Mouse (Mus musculus) MEL (cell line): ENCODE measurements around the gene Naa40. TPM values are rescaled to one million over a fixed set of nuclear protein-coding genes. Genes with fewer than 3 reads are reported as not detected.

ENCODE experiments used
- DNase-seq: peaks from one replicate; pipeline ENCODE4 v3.0.0; 2011; ENCODE audit warnings: low read depth, low spot score
- H3K27ac ChIP-seq: 2 replicates; pipeline ENCODE4 v1.5.1; 2012; ENCODE audit warnings: low read depth, mild to moderate bottlenecking, control low read depth, low read length, moderate library complexity; ENCODE audit not compliant: control insufficient read depth
- H3K27me3 ChIP-seq, 2 experiments: fragments of 150-350 bp in 1 of 2; sonication (generic) in 1 of 2; 2 replicates each; pipeline ENCODE4 v1.6.1; 2012; ENCODE audit warnings: low read length in 2 of 2, mild to moderate bottlenecking in 2 of 2, improper control_type of control experiment in 1 of 2, moderate library complexity in 1 of 2; ENCODE audit not compliant: insufficient read depth in 2 of 2, control insufficient read depth in 1 of 2
- H3K36me3 ChIP-seq, 2 experiments: 2 replicates each; pipeline ENCODE4 v1.6.1; 2012 to 2014; ENCODE audit warnings: low read length in 2 of 2, improper control_type of control experiment in 1 of 2, inconsistent platforms in 1 of 2, mild to moderate bottlenecking in 1 of 2; ENCODE audit not compliant: insufficient read depth in 2 of 2, control insufficient read depth in 1 of 2
- H3K4me1 ChIP-seq, 2 experiments: fragments of 150-350 bp in 1 of 2; sonication (generic) in 1 of 2; 2 replicates each; pipeline ENCODE4 v1.6.1; 2012; ENCODE audit warnings: low read length in 2 of 2, improper control_type of control experiment in 1 of 2, mild to moderate bottlenecking in 1 of 2; ENCODE audit not compliant: insufficient read depth in 2 of 2, control insufficient read depth in 1 of 2
- H3K4me3 ChIP-seq, 2 experiments: fragments of 150-350 bp in 1 of 2; sonication (generic) in 1 of 2; 2 replicates each; pipeline ENCODE4 v1.5.1; 2012; ENCODE audit warnings: low read depth in 2 of 2, low read length in 2 of 2, mild to moderate bottlenecking in 2 of 2, moderate library complexity in 2 of 2, control low read depth in 1 of 2, improper control_type of control experiment in 1 of 2; ENCODE audit not compliant: control insufficient read depth in 1 of 2, insufficient read depth in 1 of 2
- H3K79me2 ChIP-seq: 2 replicates; pipeline ENCODE4 v1.6.1; 2012; ENCODE audit warnings: mild to moderate bottlenecking, low read length, moderate library complexity; ENCODE audit not compliant: control insufficient read depth, poor library complexity, insufficient read depth
- H3K9ac ChIP-seq: 2 replicates; pipeline ENCODE4 v1.6.1; 2012; ENCODE audit warnings: low read depth, mild to moderate bottlenecking, control low read depth, low read length, moderate library complexity; ENCODE audit not compliant: control insufficient read depth, poor library complexity, severe bottlenecking
- H3K9me3 ChIP-seq: fragments of 150-350 bp; sonication (generic); replicated peaks from 2 replicates; pipeline ENCODE4 v1.6.1; 2012; ENCODE audit warnings: mild to moderate bottlenecking, low read length, improper control_type of control experiment, moderate library complexity; ENCODE audit not compliant: insufficient read depth
- BHLHE40 ChIP-seq: IDR thresholded peaks from 2 replicates; pipeline ENCODE4 v1.6.1; 2012; ENCODE audit warnings: low read depth, mild to moderate bottlenecking, inconsistent platforms, low read length, improper control_type of control experiment, borderline replicate concordance
- CHD1 ChIP-seq: IDR thresholded peaks from 2 replicates; pipeline ENCODE4 v1.6.1; 2012; ENCODE audit warnings: low read depth, mild to moderate bottlenecking, inconsistent platforms, low read length, improper control_type of control experiment
- ELF1 ChIP-seq: IDR thresholded peaks from 2 replicates; pipeline ENCODE4 v1.6.1; 2014; ENCODE audit warnings: low read depth, mild to moderate bottlenecking, inconsistent platforms, low read length, improper control_type of control experiment, moderate library complexity
- HCFC1 ChIP-seq: IDR thresholded peaks from 2 replicates; pipeline ENCODE4 v1.6.1; 2012; ENCODE audit warnings: low read depth, mild to moderate bottlenecking, inconsistent platforms, low read length, improper control_type of control experiment, moderate library complexity
- JUND ChIP-seq: IDR thresholded peaks from 2 replicates; pipeline ENCODE4 v1.6.1; 2011; ENCODE audit warnings: low read depth, mild to moderate bottlenecking, improper control_type of control experiment, low read length
- KAT2A ChIP-seq: conservative IDR thresholded peaks from 2 replicates; pipeline ENCODE4 v1.6.1; 2012; ENCODE audit warnings: low read depth, low read length, improper control_type of control experiment, inconsistent platforms
- MAX ChIP-seq: IDR thresholded peaks from 2 replicates; pipeline ENCODE4 v1.6.1; 2011; ENCODE audit warnings: low read length, improper control_type of control experiment
- MYC ChIP-seq: IDR thresholded peaks from 2 replicates; pipeline ENCODE4 v1.6.1; 2011; ENCODE audit warnings: low read depth, mild to moderate bottlenecking, low read length, improper control_type of control experiment, moderate library complexity
- NELFE ChIP-seq: IDR thresholded peaks from 2 replicates; pipeline ENCODE4 v1.6.1; 2011; ENCODE audit warnings: low read depth, low read length, improper control_type of control experiment
- POLR2AphosphoS2 ChIP-seq: IDR thresholded peaks from 2 replicates; pipeline ENCODE4 v1.6.1; 2011; ENCODE audit warnings: low read length, improper control_type of control experiment
- RAD21 ChIP-seq: IDR thresholded peaks from 2 replicates; pipeline ENCODE4 v1.6.1; 2011; ENCODE audit warnings: mild to moderate bottlenecking, low read depth, low read length, improper control_type of control experiment
- RCOR1 ChIP-seq: IDR thresholded peaks from 2 replicates; pipeline ENCODE4 v1.6.1; 2012; ENCODE audit warnings: low read depth, mild to moderate bottlenecking, inconsistent platforms, low read length, improper control_type of control experiment
- TAL1 ChIP-seq: IDR thresholded peaks from 2 replicates; pipeline ENCODE4 v1.6.1; 2012; ENCODE audit warnings: mild to moderate bottlenecking, inconsistent platforms, low read length, moderate library complexity, mixed read lengths
- TBP ChIP-seq: IDR thresholded peaks from 2 replicates; pipeline ENCODE4 v1.8.0; 2011; ENCODE audit warnings: low read depth, low read length, improper control_type of control experiment
- USF1 ChIP-seq: IDR thresholded peaks from 2 replicates; pipeline ENCODE4 v1.6.1; 2014; ENCODE audit warnings: low read depth, mild to moderate bottlenecking, inconsistent platforms, low read length, improper control_type of control experiment, moderate library complexity
- USF2 ChIP-seq, 2 experiments: IDR thresholded peaks; 2 replicates each; pipeline ENCODE4 v1.6.1; 2011 to 2012; ENCODE audit warnings: improper control_type of control experiment in 2 of 2, low read length in 2 of 2, borderline replicate concordance in 1 of 2, inconsistent platforms in 1 of 2, low read depth in 1 of 2, mild to moderate bottlenecking in 1 of 2; ENCODE audit not compliant: insufficient read depth in 1 of 2
- ZMIZ1 ChIP-seq: IDR thresholded peaks from 2 replicates; pipeline ENCODE4 v1.6.1; 2012; ENCODE audit warnings: low read depth, mild to moderate bottlenecking, inconsistent platforms, low read length, improper control_type of control experiment, moderate library complexity
- ZNF384 ChIP-seq: IDR thresholded peaks from 2 replicates; pipeline ENCODE4 v1.6.1; 2012; ENCODE audit warnings: low read depth, mild to moderate bottlenecking, inconsistent platforms, low read length, improper control_type of control experiment
- polyA plus RNA-seq, 2 experiments: library from polyadenylated mRNA; stranded (reverse) in 1 of 2; unstranded in 1 of 2; fragments of >175 nt in 1 of 2; fragments of >200 nt in 1 of 2; gene quantifications; 2 replicates each; pipeline versions ENCODE4 v1.2.1 to v1.2.4; 2012; ENCODE audit warnings: low replicate concordance in 2 of 2, low read depth in 1 of 2; ENCODE audit not compliant: insufficient read length in 2 of 2, insufficient read depth in 1 of 2, missing spikeins in 1 of 2
- total RNA-seq: library from RNA; depleted of rRNA; stranded (reverse); fragments of 300-350 nt; gene quantifications from 2 replicates; pipeline ENCODE4 v1.2.3, GENCODE M21; 2012

The Naa40 gene
- total and polyA plus RNA-seq, 3 experiments, result 46.8 to 75.7 TPM; not detected in 1

DNA sequence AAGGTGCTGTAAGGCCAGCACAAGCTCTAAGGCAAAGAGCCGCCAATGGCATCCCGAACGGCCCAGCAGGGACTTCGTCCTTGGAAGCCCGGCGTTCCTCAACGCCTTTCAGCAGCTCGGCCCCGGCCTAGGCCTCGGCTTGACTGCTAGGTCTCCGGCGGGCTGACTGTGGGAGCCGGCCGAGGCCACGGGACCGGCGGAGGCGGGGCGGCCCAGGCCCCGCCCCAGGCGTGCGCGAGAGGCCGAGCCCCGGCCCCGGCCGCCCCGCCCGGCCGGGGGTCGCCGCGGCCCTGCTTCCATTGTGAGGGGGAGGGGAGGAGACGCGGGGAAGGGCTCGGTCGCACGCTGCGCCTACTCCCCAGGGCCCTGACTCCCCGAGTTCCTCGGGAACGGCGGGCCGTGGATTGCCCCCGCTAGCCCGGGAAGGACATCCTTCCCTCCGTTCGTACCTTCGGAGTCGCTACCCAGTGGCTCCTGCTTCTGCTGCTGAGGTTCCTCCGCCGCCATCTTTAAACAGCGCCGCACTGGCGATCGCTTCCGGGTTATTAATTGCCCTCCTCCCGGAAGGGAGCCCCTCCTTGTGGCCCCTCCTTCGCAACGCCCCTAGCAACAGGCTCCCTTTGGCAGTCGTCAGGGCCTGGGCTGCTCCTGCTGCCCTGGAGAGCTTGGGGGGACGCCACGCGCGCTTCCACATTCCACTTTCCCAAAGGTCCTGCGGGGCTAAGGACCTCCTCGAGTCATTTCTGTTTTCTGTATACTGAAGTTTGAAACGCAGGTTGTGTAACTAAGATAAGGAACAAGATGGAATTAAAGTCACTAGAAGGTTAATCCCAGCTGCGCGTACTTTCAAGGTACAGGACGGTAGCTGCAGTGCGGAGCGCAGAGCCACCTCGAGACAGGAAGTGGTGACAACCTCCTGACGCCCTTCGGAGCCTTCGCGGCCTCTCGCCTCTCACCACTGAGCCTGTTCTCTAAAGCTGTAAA, 34.9 kb downstream of the Naa40 start, which contains the start of gene Otub1 (continued):
- TF ChIP-seq TBP (peak; percentile 83; the same call in 1 of the 2 replicates), BHLHE40 (no peak), MYC (peak; percentile 78), CHD1 (0 out of 2 replicates have a peak, but pooled peaks have one; percentile 88), JUND (no peak), ZNF384 (no peak), HCFC1 (peak; percentile 89), ELF1 (peak; percentile 96), USF2 (IDR thresholded peaks at IDR 0.05; ENCODE audit: borderline replicate concordance in 1 of 2, insufficient read depth in 1 of 2, low read depth in 1 of 2, low read length in 2 of 2) (no peak)
- TF ChIP-seq, all 39 proteins: peak for 21

DNA sequence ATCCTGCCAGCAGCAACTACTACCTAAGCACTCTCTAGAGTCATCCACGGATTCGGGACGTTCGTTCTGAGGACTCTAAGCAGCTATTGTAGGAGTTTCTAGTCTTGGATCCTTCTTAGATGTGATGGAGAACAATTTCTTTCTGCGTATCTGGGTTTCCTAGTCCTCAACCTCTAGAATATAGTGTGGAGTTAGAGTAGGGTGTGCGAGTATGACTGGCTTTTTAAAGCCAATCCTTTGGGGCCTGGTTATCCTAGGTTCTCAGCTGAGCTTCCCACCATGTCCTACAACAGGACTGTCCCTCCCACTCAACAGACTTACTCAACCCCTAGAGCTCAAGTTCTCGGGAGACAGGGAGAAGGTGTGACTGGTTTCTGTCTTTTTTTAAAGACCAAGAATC, 35.7 kb downstream of the Naa40 start:
- Histone ChIP-seq H3K36me3 (peaks cover 0 to 14% of the 10 kb centered on the region in 2 experiments; a peak in 2 of 4 replicates), H3K27ac (peak overlapping the region; percentile 57), H3K27me3 (no peaks in the 10 kb centered on the region), H3K9ac (peak overlapping the region; percentile 90), H3K9me3 (no peaks in the 10 kb centered on the region), H3K79me2 (peaks cover 23% of the 10 kb centered on the region), H3K4me1 (peaks cover 2 to 13% of the 10 kb centered on the region in 2 experiments; a peak in 3 of 4 replicates), H3K4me3 (peak overlapping the region; percentile 93 to 98)
- TF ChIP-seq KAT2A, result no peak
- TF ChIP-seq NELFE, result no peak
- no peak for TF ChIP-seq RAD21
- TF ChIP-seq RCOR1, result no peak
- no peak for TF ChIP-seq USF1
- no peak for TF ChIP-seq TAL1
- no peak for TF ChIP-seq MAX
- no peak for TF ChIP-seq POLR2AphosphoS2
- no peak for TF ChIP-seq ZMIZ1
- TF ChIP-seq CHD1, result no peak
- no peak for TF ChIP-seq HCFC1
- DNase-seq, result no peak
